Mouse (Mus musculus) stomach, postnatal 0 days (tissue): ENCODE data around the gene Chchd1.

Source experiments
- CTCF ChIP-seq: IDR thresholded peaks from 2 replicates; pipeline ENCODE4 v1.5.1; 2016; ENCODE audit warnings: antibody characterized with exemption, low read depth, mild to moderate bottlenecking, moderate library complexity
- EP300 ChIP-seq: optimal IDR thresholded peaks from 2 replicates; pipeline ENCODE3; 2016; ENCODE audit warnings: antibody characterized with exemption

- TF ChIP-seq CTCF (no peak), EP300 (no peak)
Observed at GRCm38 (mm10) chr14:20654690-20655421, 48.0 kb upstream of the Chchd1 start.
